Mouse (Mus musculus) right cerebral cortex, postnatal 25 days (tissue): Measurements from ENCODE around the gene Marveld3.
A peak's percentile ranks its signal among the peaks of the same experiment; 100 is the strongest.

Experiments used
- DNase-seq: peaks from one replicate; pipeline ENCODE4 v3.0.0; 2022

Marveld3 gene

GRCm38 (mm10) chr8:109963421-109963820, 1.4 kb upstream of the Marveld3 start:
- no peak for DNase-seq

- DNase-seq: no peak
These were observed 893 bp upstream of the Marveld3 start for GRCm38 (mm10) chr8:109962896-109963295.

- DNase-seq: no peak
These were observed 2.9 kb downstream of the Marveld3 start for GRCm38 (mm10) chr8:109959112-109959511.

- no peak for DNase-seq
These were observed 3.9 kb downstream of the Marveld3 start for GRCm38 (mm10) chr8:109958036-109958655.

- DNase-seq: no peak
These were observed 4.6 kb downstream of the Marveld3 start for GRCm38 (mm10) chr8:109957167-109958028.

GRCm38 (mm10) chr8:109954486-109954948, 7.5 kb downstream of the Marveld3 start:
- DNase-seq: no peak

- peak; percentile 63 for DNase-seq
These were observed 9.8 kb downstream of the Marveld3 start for GRCm38 (mm10) chr8:109952171-109952570.

- DNase-seq: peak; percentile 48
These were observed 13.8 kb downstream of the Marveld3 start for GRCm38 (mm10) chr8:109948285-109948564.

- DNase-seq: no peak
These were observed 14.3 kb downstream of the Marveld3 start for GRCm38 (mm10) chr8:109947447-109948284.

- DNase-seq: no peak
These were observed 15.7 kb downstream of the Marveld3 start for GRCm38 (mm10) chr8:109946272-109946671.

GRCm38 (mm10) chr8:109945694-109946093, 16.3 kb downstream of the Marveld3 start:
- DNase-seq: no peak

- no peak for DNase-seq
These were observed 16.8 kb downstream of the Marveld3 start for GRCm38 (mm10) chr8:109945153-109945632.

- DNase-seq: no peak
These were observed 20.2 kb downstream of the Marveld3 start for GRCm38 (mm10) chr8:109941606-109942360.

- DNase-seq: no peak
These were observed 41.3 kb downstream of the Marveld3 start for GRCm38 (mm10) chr8:109920406-109921390.

- DNase-seq: peak; percentile 33
These were observed 44.7 kb downstream of the Marveld3 start for GRCm38 (mm10) chr8:109917277-109917676.

GRCm38 (mm10) chr8:109907376-109907775, 54.6 kb downstream of the Marveld3 start:
- DNase-seq: no peak

- no peak for DNase-seq
These were observed 55.1 kb downstream of the Marveld3 start for GRCm38 (mm10) chr8:109906907-109907306.

GRCm38 (mm10) chr8:109904928-109905668, 56.9 kb downstream of the Marveld3 start:
- no peak for DNase-seq

GRCm38 (mm10) chr8:109903909-109904469, 58.0 kb downstream of the Marveld3 start:
- DNase-seq: peak; percentile 10

- no peak for DNase-seq
These were observed 59.6 kb downstream of the Marveld3 start for GRCm38 (mm10) chr8:109902379-109902778.
